Mouse (Mus musculus): ENCODE results near the gene Olfr1240. TPM values are rescaled to one million over a fixed set of nuclear protein-coding genes. Genes with fewer than 3 reads are reported as not detected.

The Olfr1240 gene
- not detected in 2 replicates for polyA plus RNA-seq (2016; fragmentation: Nextera tagmentation; extraction: Ambion mirVana)

- ATAC-seq (ENCODE audit: insufficient number of reproducible peaks, low FRiP score) = no peak
- Histone ChIP-seq H3K4me2 (no peak within 1 kb of the TSS), H3K36me3 (no peaks in the 10 kb centered on the region), H3K9me3 (replicated peaks) (no peaks in the 10 kb centered on the region), H3K4me1 (replicated peaks) (no peaks in the 10 kb centered on the region), H3K4me3 (no peak within 1 kb of the TSS), H3K27ac (ENCODE audit: poor library complexity, severe bottlenecking) (no peak within 1 kb of the TSS), H3K27me3 (replicated peaks) (no peaks in the 10 kb centered on the region), H3K9ac (no peak within 1 kb of the TSS)
- WGBS = 72% methylated on average over 3 of the region's 3 CpGs
Observed at GRCm38 (mm10) chr2:89442900-89443299, at the start of gene Olfr1240. Gene Olfr1240, minus strand, starts transcription at chr2:89443000.

- no peak within 1 kb of the TSS for H3K4me2 ChIP-seq
- H3K4me1 ChIP-seq (replicated peaks) = no peaks in the 10 kb centered on the region
- no peaks in the 10 kb centered on the region for H3K36me3 ChIP-seq
Observed at GRCm38 (mm10) chr2:89487026-89487425, 44.2 kb upstream of the Olfr1240 start, which contains the start of gene Olfr1241. Gene Olfr1241, minus strand, starts transcription at chr2:89487126.

GRCm38 (mm10) chr2:89420307-89420706 is 22.5 kb downstream of the Olfr1240 start, which contains the start of gene Olfr1239:
Gene Olfr1239, minus strand, starts transcription at chr2:89420407.
- Histone ChIP-seq H3K27me3 (replicated peaks) (no peaks in the 10 kb centered on the region), H3K4me2 (no peak within 1 kb of the TSS), H3K9ac (no peak within 1 kb of the TSS), H3K36me3 (no peaks in the 10 kb centered on the region), H3K27ac (ENCODE audit: poor library complexity, severe bottlenecking) (no peak within 1 kb of the TSS), H3K4me1 (replicated peaks) (no peaks in the 10 kb centered on the region), H3K9me3 (replicated peaks) (no peaks in the 10 kb centered on the region), H3K4me3 (no peak within 1 kb of the TSS)
- WGBS = 92% methylated on average over 2 of the region's 2 CpGs
- ATAC-seq (ENCODE audit: insufficient number of reproducible peaks, low FRiP score) = no peak

More at GRCm38 (mm10) chr2:89487026-89487425, 44.2 kb upstream of the Olfr1240 start, which contains the start of gene Olfr1241:
- Histone ChIP-seq H3K27me3 (replicated peaks) (no peaks in the 10 kb centered on the region), H3K9ac (no peak within 1 kb of the TSS), H3K9me3 (replicated peaks) (no peaks in the 10 kb centered on the region), H3K4me3 (no peak within 1 kb of the TSS), H3K27ac (ENCODE audit: poor library complexity, severe bottlenecking) (no peak within 1 kb of the TSS)
- ATAC-seq (ENCODE audit: insufficient number of reproducible peaks, low FRiP score) = no peak

GRCm38 (mm10) chr2:89414557-89414956 is 28.2 kb downstream of the Olfr1240 start:
- no peaks in the 10 kb centered on the region for H3K4me1 ChIP-seq (replicated peaks)
- no peak overlapping the region for H3K9ac ChIP-seq
- 93% methylated on average over 1 of the region's 1 CpGs for WGBS
- no peaks in the 10 kb centered on the region for H3K36me3 ChIP-seq
- H3K9me3 ChIP-seq (replicated peaks) = no peaks in the 10 kb centered on the region
- no peak overlapping the region for H3K27ac ChIP-seq (ENCODE audit: poor library complexity, severe bottlenecking)
- H3K4me3 ChIP-seq = no peak overlapping the region
- H3K4me2 ChIP-seq = no peak overlapping the region
- no peak for ATAC-seq (ENCODE audit: insufficient number of reproducible peaks, low FRiP score)
- H3K27me3 ChIP-seq (replicated peaks) = no peaks in the 10 kb centered on the region

GRCm38 (mm10) chr2:89409576-89409975 is 33.2 kb downstream of the Olfr1240 start, which contains the start of gene Olfr1238:
Gene Olfr1238, minus strand, starts transcription at chr2:89409676.
- Histone ChIP-seq H3K9ac (no peak within 1 kb of the TSS), H3K27ac (ENCODE audit: poor library complexity, severe bottlenecking) (no peak within 1 kb of the TSS), H3K4me3 (no peak within 1 kb of the TSS), H3K9me3 (replicated peaks) (no peaks in the 10 kb centered on the region), H3K4me1 (replicated peaks) (no peaks in the 10 kb centered on the region), H3K27me3 (replicated peaks) (no peaks in the 10 kb centered on the region), H3K36me3 (no peaks in the 10 kb centered on the region), H3K4me2 (no peak within 1 kb of the TSS)
- no peak for ATAC-seq (ENCODE audit: insufficient number of reproducible peaks, low FRiP score)
- 85% methylated on average over 2 of the region's 2 CpGs for WGBS

- H3K27me3 ChIP-seq (replicated peaks) = no peaks in the 10 kb centered on the region
- H3K9me3 ChIP-seq (replicated peaks) = no peaks in the 10 kb centered on the region
- no peak overlapping the region for H3K27ac ChIP-seq (ENCODE audit: poor library complexity, severe bottlenecking)
- no peak overlapping the region for H3K9ac ChIP-seq
- no peak overlapping the region for H3K4me3 ChIP-seq
- H3K4me2 ChIP-seq = no peak overlapping the region
- no peak for ATAC-seq (ENCODE audit: insufficient number of reproducible peaks, low FRiP score)
- no peaks in the 10 kb centered on the region for H3K4me1 ChIP-seq (replicated peaks)
- no peaks in the 10 kb centered on the region for H3K36me3 ChIP-seq
- WGBS = 69% methylated on average over 1 of the region's 1 CpGs
Observed at GRCm38 (mm10) chr2:89400882-89401281, 41.9 kb downstream of the Olfr1240 start.

Other genes starting within 250 kb of the Olfr1240 start
- not detected in 2 replicates for gene Olfr1226, start 243.0 kb downstream of the Olfr1240 start, polyA plus RNA-seq (2016; fragmentation: Nextera tagmentation; extraction: Ambion mirVana)
- not detected in 2 replicates for gene Olfr1228, start 188.9 kb downstream of the Olfr1240 start, polyA plus RNA-seq (2016; fragmentation: Nextera tagmentation; extraction: Ambion mirVana)
- not detected in 2 replicates for gene Olfr1229, start 155.0 kb downstream of the Olfr1240 start, polyA plus RNA-seq (2016; fragmentation: Nextera tagmentation; extraction: Ambion mirVana)
- gene Olfr1230, start 145.7 kb downstream of the Olfr1240 start, polyA plus RNA-seq (2016; fragmentation: Nextera tagmentation; extraction: Ambion mirVana) = not detected in 2 replicates
- gene Olfr1231, start 135.9 kb downstream of the Olfr1240 start, polyA plus RNA-seq (2016; fragmentation: Nextera tagmentation; extraction: Ambion mirVana) = not detected in 2 replicates
- gene Olfr1232, start 113.3 kb downstream of the Olfr1240 start, polyA plus RNA-seq (2016; fragmentation: Nextera tagmentation; extraction: Ambion mirVana) = not detected in 2 replicates
- not detected in 2 replicates for gene Olfr1233, start 100.6 kb downstream of the Olfr1240 start, polyA plus RNA-seq (2016; fragmentation: Nextera tagmentation; extraction: Ambion mirVana)
- not detected in 2 replicates for gene Olfr1234, start 78.1 kb downstream of the Olfr1240 start, polyA plus RNA-seq (2016; fragmentation: Nextera tagmentation; extraction: Ambion mirVana)
- gene Olfr1238, start 33.3 kb downstream of the Olfr1240 start, polyA plus RNA-seq (2016; fragmentation: Nextera tagmentation; extraction: Ambion mirVana) = not detected in 2 replicates
- not detected in 2 replicates for gene Olfr1239, start 22.6 kb downstream of the Olfr1240 start, polyA plus RNA-seq (2016; fragmentation: Nextera tagmentation; extraction: Ambion mirVana)
- gene Olfr1241, start 44.1 kb upstream of the Olfr1240 start, polyA plus RNA-seq (2016; fragmentation: Nextera tagmentation; extraction: Ambion mirVana) = not detected in 2 replicates
- not detected in 2 replicates for gene Olfr1242, start 55.3 kb upstream of the Olfr1240 start, polyA plus RNA-seq (2016; fragmentation: Nextera tagmentation; extraction: Ambion mirVana)
- gene Olfr1243, start 88.5 kb upstream of the Olfr1240 start, polyA plus RNA-seq (2016; fragmentation: Nextera tagmentation; extraction: Ambion mirVana) = not detected in 2 replicates
- gene Olfr1245, start 135.4 kb upstream of the Olfr1240 start, polyA plus RNA-seq (2016; fragmentation: Nextera tagmentation; extraction: Ambion mirVana) = not detected in 2 replicates
- gene Olfr1246, start 150.2 kb upstream of the Olfr1240 start, polyA plus RNA-seq (2016; fragmentation: Nextera tagmentation; extraction: Ambion mirVana) = not detected in 2 replicates
- not detected in 2 replicates for gene Olfr1247, start 171.1 kb upstream of the Olfr1240 start, polyA plus RNA-seq (2016; fragmentation: Nextera tagmentation; extraction: Ambion mirVana)
- not detected in 2 replicates for gene Olfr1248, start 175.2 kb upstream of the Olfr1240 start, polyA plus RNA-seq (2016; fragmentation: Nextera tagmentation; extraction: Ambion mirVana)
- gene Olfr1249, start 192.0 kb upstream of the Olfr1240 start, polyA plus RNA-seq (2016; fragmentation: Nextera tagmentation; extraction: Ambion mirVana) = not detected in 2 replicates
- not detected in 2 replicates for gene Olfr1250, start 218.5 kb upstream of the Olfr1240 start, polyA plus RNA-seq (2016; fragmentation: Nextera tagmentation; extraction: Ambion mirVana)
- gene Olfr1251, start 228.9 kb upstream of the Olfr1240 start, polyA plus RNA-seq (2016; fragmentation: Nextera tagmentation; extraction: Ambion mirVana) = not detected in 2 replicates